ENCODE assay signal across 18 mouse cellular contexts in the genomic region with DNA sequence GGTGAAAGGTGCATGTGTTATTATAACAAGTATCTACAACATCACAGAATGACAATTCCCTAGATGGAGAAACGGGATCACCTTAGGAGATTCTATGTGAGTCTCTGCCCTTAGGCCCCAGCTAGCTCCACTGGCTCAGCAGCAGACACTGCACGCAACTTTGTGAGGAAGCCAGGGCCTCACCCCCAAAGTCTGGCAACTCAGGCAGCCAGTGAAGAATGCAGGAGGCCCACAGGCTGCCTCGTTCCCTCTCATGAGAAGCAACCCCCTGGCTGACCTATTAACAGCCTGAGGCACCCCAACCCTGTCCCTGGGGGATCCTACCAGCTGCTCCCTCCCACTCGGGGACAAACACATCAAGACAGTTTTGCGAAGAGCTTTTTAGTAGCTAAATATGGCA.
"Had no signal": no experiment of that assay in that cellular context is flagged by ENCODE, and none has a peak within 500 bp of the region (broad histone marks: within the 10 kb centered on the region; RNA-seq: fewer than 3 reads in every experiment).

No protein-coding gene starts in this region.

- H3K4me2 ChIP-seq: lung, embryonic 14.5 days; midbrain, embryonic 13.5 days; neural tube, embryonic 13.5 days; neural tube, embryonic 15.5 days had no signal

- H3K4me3 ChIP-seq: midbrain, embryonic 10.5 days; midbrain, embryonic 13.5 days; myocyte; neural tube, embryonic 13.5 days; neural tube, embryonic 15.5 days had no signal

- ATAC-seq: midbrain, embryonic 13.5 days; midbrain, embryonic 16.5 days had no signal

- H3K4me1 ChIP-seq: midbrain, embryonic 10.5 days had no signal

- H3K9ac ChIP-seq: lung, embryonic 14.5 days; midbrain, embryonic 13.5 days; neural tube, embryonic 13.5 days; neural tube, embryonic 15.5 days had no signal

- H3K9me3 ChIP-seq: midbrain, embryonic 10.5 days; midbrain, embryonic 13.5 days; neural tube, embryonic 13.5 days; neural tube, embryonic 15.5 days had no signal

- H3K27me3 ChIP-seq: midbrain, embryonic 13.5 days; neural tube, embryonic 13.5 days; neural tube, embryonic 15.5 days had no signal

- DNase-seq: lung, adult 18-20 months; lung, embryonic 14.5 days; lung, postnatal 10 days; lung, postnatal 4 days; retina, postnatal 1 day; right cerebral cortex, adult 18-20 months; right cerebral cortex, postnatal 25 days; right cerebral cortex, postnatal 4 days; spleen, adult 18-20 months; thymus, adult 18-20 months; thymus, postnatal 14 days; thymus, postnatal 36 days had no signal

- H3K27ac ChIP-seq: midbrain, embryonic 10.5 days; midbrain, embryonic 13.5 days; neural tube, embryonic 13.5 days; neural tube, embryonic 15.5 days had no signal
